In the genomic region with DNA sequence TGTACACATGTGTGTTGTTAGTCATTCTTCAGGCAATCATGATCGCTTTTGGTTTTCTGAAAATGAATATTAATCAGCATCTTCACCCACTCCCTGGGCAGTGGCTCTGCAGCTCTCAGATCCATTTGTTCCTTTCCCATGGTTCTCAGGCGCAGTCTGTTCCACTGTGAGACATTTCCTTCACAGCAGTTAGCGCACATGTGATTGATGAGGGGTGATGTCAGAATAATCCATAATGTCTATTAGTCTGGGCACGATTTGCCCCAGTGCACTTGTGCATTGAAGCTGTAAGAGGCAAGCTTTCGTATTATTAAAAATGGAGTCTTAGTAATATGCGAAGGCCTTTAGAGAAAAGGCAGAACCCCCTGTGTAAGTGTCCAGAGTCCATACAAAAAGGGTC, we compare ENCODE assay signal across 18 mouse cellular contexts. TPM values are rescaled to one million over a fixed set of nuclear protein-coding genes. Genes with fewer than 3 reads are reported as not detected.
DNase-seq lines count a peak whose midpoint lies in the region; ATAC-seq and TF ChIP-seq lines count a peak whose summit lies in the region.
"Had no signal": no experiment of that assay in that cellular context is flagged by ENCODE, and none has a peak within 500 bp of the region (broad histone marks: within the 10 kb centered on the region; RNA-seq: fewer than 3 reads in every experiment).

No protein-coding gene starts in this region.

- peak; percentile 52; the same call in 1 of the 2 replicates for ATAC-seq in hindbrain, embryonic 13.5 days (ENCODE audit: low FRiP score)
- ATAC-seq in neural tube, embryonic 12.5 days (ENCODE audit: low FRiP score, low read depth): peak; percentile 25; the same call in 1 of the 2 replicates
- ATAC-seq: CD4-positive, CD25-positive, alpha-beta regulatory T cell, adult 4 months; intestine, embryonic 16.5 days had no signal

- no peaks in the 10 kb centered on the region for H3K27me3 ChIP-seq in hindbrain, embryonic 13.5 days
- no peaks in the 10 kb centered on the region for H3K27me3 ChIP-seq in neural tube, embryonic 12.5 days (replicated peaks)
- H3K27me3 ChIP-seq: embryonic facial prominence, embryonic 13.5 days; heart, embryonic 12.5 days had no signal

- H3K4me1 ChIP-seq in hindbrain, embryonic 13.5 days (replicated peaks): peaks cover 11% of the 10 kb centered on the region
- H3K4me1 ChIP-seq in neural tube, embryonic 12.5 days: no peaks in the 10 kb centered on the region

- no peak overlapping the region for H3K4me3 ChIP-seq in hindbrain, embryonic 13.5 days
- H3K4me3 ChIP-seq in neural tube, embryonic 12.5 days: no peak overlapping the region
- H3K4me3 ChIP-seq: embryonic facial prominence, embryonic 13.5 days; heart, embryonic 12.5 days; megakaryocyte, embryonic 14.5 days had no signal

- intact Hi-C loops in left cerebral cortex, postnatal 36 days (cut with DNase I): no loop called here

- no peak overlapping the region for H3K9ac ChIP-seq in hindbrain, embryonic 13.5 days
- H3K9ac ChIP-seq in neural tube, embryonic 12.5 days: no peak overlapping the region
- H3K9ac ChIP-seq: embryonic facial prominence, embryonic 13.5 days; heart, embryonic 12.5 days had no signal

- peak; percentile 66 for DNase-seq in brain, embryonic 14.5 days (ENCODE audit: low read depth)
- DNase-seq in embryo, embryonic 11 days: peak; percentile 51
- DNase-seq in left cerebral cortex, adult 8-10 months (ENCODE audit: low spot score in 2 of 2): no peak
- DNase-seq in kidney, adult 11 months: no peak
- DNase-seq in left cerebral cortex, postnatal 36 days (ENCODE audit: low spot score in 2 of 2): no peak
- DNase-seq: cerebellum, postnatal 25 days; heart, postnatal 36 days; lung, postnatal 10 days; thymus, postnatal 14 days had no signal

- peak overlapping the region; percentile 49 for H3K27ac ChIP-seq in hindbrain, embryonic 13.5 days
- no peak overlapping the region for H3K27ac ChIP-seq in neural tube, embryonic 12.5 days
- H3K27ac ChIP-seq: embryonic facial prominence, embryonic 13.5 days; kidney, postnatal 0 days had no signal

- no peak for TF ChIP-seq CTCF in brain, embryonic 14.5 days (IDR thresholded peaks at IDR 0.05; ENCODE audit: borderline replicate concordance, extremely low read depth, insufficient read depth, insufficient read length)

- no peaks in the 10 kb centered on the region for H3K9me3 ChIP-seq in hindbrain, embryonic 13.5 days
- H3K9me3 ChIP-seq in neural tube, embryonic 12.5 days: no peaks in the 10 kb centered on the region
- H3K9me3 ChIP-seq: embryonic facial prominence, embryonic 13.5 days; G1E; heart, embryonic 12.5 days; megakaryocyte, embryonic 14.5 days had no signal

- H3K36me3 ChIP-seq in hindbrain, embryonic 13.5 days: no peaks in the 10 kb centered on the region
- H3K36me3 ChIP-seq in neural tube, embryonic 12.5 days: no peaks in the 10 kb centered on the region
- H3K36me3 ChIP-seq: embryonic facial prominence, embryonic 13.5 days; G1E; heart, embryonic 12.5 days had no signal

- 21% methylated on average over 6 of the region's 6 CpGs for WGBS in hindbrain, embryonic 13.5 days
- WGBS in neural tube, embryonic 12.5 days: 39% methylated on average over 6 of the region's 6 CpGs

- no peak for TF ChIP-seq POLR2A in brain, embryonic 14.5 days (IDR thresholded peaks at IDR 0.05; ENCODE audit: borderline replicate concordance, extremely low read depth, insufficient read depth, insufficient read length, poor library complexity, severe bottlenecking)

- no peak overlapping the region for H3K4me2 ChIP-seq in hindbrain, embryonic 13.5 days
- H3K4me2 ChIP-seq in neural tube, embryonic 12.5 days (replicated peaks): no peak overlapping the region
- H3K4me2 ChIP-seq: embryonic facial prominence, embryonic 13.5 days; heart, embryonic 12.5 days had no signal

RNA-seq across cellular contexts. Expression of gene Slco2a1, which starts 58.7 kb away (rescaled TPM):
- 1.2 and 1.9 TPM in 2 replicates for polyA plus RNA-seq in brain, embryonic 14.5 days (2012; rRNA removed)
- 1.1 and 1.2 TPM in 2 replicates for polyA plus RNA-seq in hindbrain, embryonic 13.5 days (2015; fragmentation: Nextera tagmentation; extraction: Ambion mirVana)
- polyA plus RNA-seq in neural tube, embryonic 12.5 days (2016; fragmentation: Nextera tagmentation; extraction: Ambion mirVana): 0.69 and 0.86 TPM in 2 replicates
- total RNA-seq in left cerebral cortex, adult 8-10 months (2022): under 1 TPM; 0.72 to 0.98 (median 0.85) TPM
- total RNA-seq in left cerebral cortex, postnatal 36 days (2021): under 1 TPM; 0.63 to 0.76 TPM

Comparison
In these comparisons a context has a peak if more than half of its experiments do, and no peak if none do; other contexts are left out.
1. DNase-seq: peak in brain, embryonic 14.5 days (single experiment) and embryo, embryonic 11 days (single experiment); none in left cerebral cortex, adult 8-10 months (0 of 2), kidney, adult 11 months (single experiment) and left cerebral cortex, postnatal 36 days (0 of 2).